Mouse (Mus musculus): ENCODE results near the gene Grm4. TPM values are rescaled to one million over a fixed set of nuclear protein-coding genes. Genes with fewer than 3 reads are reported as not detected.

The Grm4 gene
- total and polyA plus RNA-seq, 3 experiments, result not detected

DNA sequence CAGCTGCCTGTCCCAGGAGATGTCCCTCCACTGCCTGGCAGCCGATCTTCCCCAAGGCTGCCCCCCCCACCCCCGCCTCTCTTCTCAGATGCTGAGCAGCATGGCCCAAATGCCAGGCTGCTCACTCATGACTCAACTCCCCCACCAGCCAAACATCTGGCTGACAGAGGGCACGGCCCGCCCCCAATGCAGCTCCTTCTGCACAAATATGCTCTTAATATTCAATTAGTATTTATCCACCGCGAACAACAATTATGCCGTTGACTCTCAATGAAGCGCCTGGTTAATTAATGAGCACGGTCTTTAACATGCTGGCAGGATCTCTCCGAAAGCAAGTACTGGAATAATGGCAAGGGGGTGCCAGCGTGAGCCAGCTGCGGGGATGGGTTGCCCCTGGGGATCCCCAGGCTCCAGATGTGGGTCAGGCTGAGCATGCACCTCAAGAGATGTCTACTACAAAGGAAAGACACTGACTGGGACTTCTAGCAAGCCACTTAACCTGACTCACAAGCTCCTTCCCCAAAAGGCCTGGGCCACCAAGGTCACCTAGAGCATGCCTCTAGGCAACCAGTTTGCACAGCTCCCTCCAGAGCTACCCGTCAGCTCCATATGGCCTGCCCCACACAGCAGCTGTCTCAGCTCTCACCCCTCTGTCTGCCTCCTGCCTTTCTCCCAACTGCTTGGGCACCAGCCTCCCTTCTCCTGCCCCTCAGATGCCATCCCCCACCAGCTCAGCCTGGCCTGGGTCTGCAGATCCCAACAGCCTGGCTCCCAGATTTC lies 131.8 kb downstream of the Grm4 start:
- dilution Hi-C loops (cut with MboI; ENCODE audit: extremely low pct_ligation_motif_present, extremely low pct_unique_long_range_greater_than_20kb, low sequenced_read_pairs), result no loop called here
- H3K9me3 ChIP-seq (replicated peaks; ENCODE audit: low read length), result peaks cover 28% of the 10 kb centered on the region
- no peak overlapping the region for H3K4me3 ChIP-seq (replicated peaks in 1 of 3; ENCODE audit: low read depth in 2 of 3, low read length in 2 of 3, poor library complexity in 1 of 3)
- no peaks in the 10 kb centered on the region for H3K4me1 ChIP-seq (ENCODE audit: control insufficient read depth in 1 of 2, insufficient read depth in 2 of 2)
- H3K27ac ChIP-seq (ENCODE audit: insufficient read depth, low read depth), result no peak overlapping the region
- TF ChIP-seq RAD21 (IDR thresholded peaks at IDR 0.05; ENCODE audit: low read depth, low read length), result no peak
- no peak for TF ChIP-seq MAX (IDR thresholded peaks at IDR 0.05; ENCODE audit: low read length)
- TF ChIP-seq SMC3 (IDR thresholded peaks at IDR 0.05; ENCODE audit: low read depth, low read length), result no peak
- TF ChIP-seq USF1 (IDR thresholded peaks at IDR 0.05; ENCODE audit: low read depth, low read length), result no peak
- TF ChIP-seq GABPA (IDR thresholded peaks at IDR 0.05; ENCODE audit: insufficient replicate concordance, low read depth, low read length), result no peak
- TF ChIP-seq NRF1 (IDR thresholded peaks at IDR 0.05; ENCODE audit: low read depth, low read length), result no peak
- TF ChIP-seq POLR2A (IDR thresholded peaks at IDR 0.05; ENCODE audit: low read depth, low read length), result no peak
- TF ChIP-seq CHD1 (IDR thresholded peaks at IDR 0.05; ENCODE audit: low read depth, low read length), result no peak
- TF ChIP-seq POLR2AphosphoS2 (IDR thresholded peaks at IDR 0.05; ENCODE audit: low read depth, low read length), result no peak
- TF ChIP-seq CTCF (conservative IDR thresholded peaks at IDR 0.05 in 1 of 2, IDR thresholded peaks at IDR 0.05 in 1 of 2; ENCODE audit: low read depth in 2 of 2, low read length in 2 of 2), result no peak
- no peak for TF ChIP-seq USF2 (conservative IDR thresholded peaks at IDR 0.05; ENCODE audit: low read depth, low read length)
- TF ChIP-seq EP300 (IDR thresholded peaks at IDR 0.05; ENCODE audit: low read length), result no peak
- no peak for TF ChIP-seq CHD2 (IDR thresholded peaks at IDR 0.05; ENCODE audit: low read length)
- no peak for TF ChIP-seq ETS1 (conservative IDR thresholded peaks at IDR 0.05; ENCODE audit: low read depth, low read length)
- no peak for TF ChIP-seq TCF12 (IDR thresholded peaks at IDR 0.05; ENCODE audit: low read depth, low read length)
- TF ChIP-seq ZKSCAN1 (IDR thresholded peaks at IDR 0.05; ENCODE audit: borderline replicate concordance, low read depth, low read length), result no peak
- no peak for TF ChIP-seq MEF2A (IDR thresholded peaks at IDR 0.05; ENCODE audit: borderline replicate concordance, low read depth, low read length)
- no peak for DNase-seq (ENCODE audit: extremely low read depth)
- in situ Hi-C loops (cut with MboI; ENCODE audit: low pct_ligation_motif_present, low pct_unique_long_range_greater_than_20kb, low sequenced_read_pairs), result no loop called here
- no peaks in the 10 kb centered on the region for H3K79me2 ChIP-seq (replicated peaks; ENCODE audit: control insufficient read depth, extremely low read depth, insufficient read depth, poor library complexity, severe bottlenecking)
- H3K9ac ChIP-seq (ENCODE audit: insufficient read depth, low read depth), result no peak overlapping the region
- H3K4me2 ChIP-seq (ENCODE audit: insufficient read depth, low read depth, poor library complexity, severe bottlenecking), result no peak overlapping the region
- peaks cover 23% of the 10 kb centered on the region for H3K27me3 ChIP-seq (replicated peaks)
- no peaks in the 10 kb centered on the region for H3K36me3 ChIP-seq (replicated peaks in 1 of 2; ENCODE audit: control insufficient read depth in 1 of 2, insufficient read depth in 1 of 2, low read length in 1 of 2)

DNA sequence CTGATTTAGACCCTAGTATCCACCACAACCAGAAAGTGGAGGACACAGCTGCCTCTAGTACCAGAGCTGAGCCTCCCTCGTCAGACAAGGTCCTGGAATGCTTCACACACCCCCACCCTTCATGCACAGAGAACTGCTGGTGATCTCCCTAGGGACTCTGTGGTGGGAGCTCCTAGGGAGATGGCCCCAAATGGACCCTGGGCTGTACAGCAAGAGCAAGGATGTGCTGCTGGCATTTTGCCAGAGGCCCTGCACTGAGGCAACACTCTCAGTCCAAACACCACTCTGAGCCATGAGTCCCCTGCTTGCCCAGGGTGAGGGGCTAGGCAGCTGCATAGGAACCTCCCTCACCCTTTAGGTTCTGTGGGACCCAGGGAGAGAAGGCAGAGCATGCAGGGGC lies 134.8 kb downstream of the Grm4 start:
- H3K4me2 ChIP-seq (ENCODE audit: insufficient read depth, low read depth, poor library complexity, severe bottlenecking), result no peak overlapping the region
- H3K36me3 ChIP-seq (replicated peaks in 1 of 2; ENCODE audit: control insufficient read depth in 1 of 2, insufficient read depth in 1 of 2, low read length in 1 of 2), result no peaks in the 10 kb centered on the region
- no peaks in the 10 kb centered on the region for H3K4me1 ChIP-seq (ENCODE audit: control insufficient read depth in 1 of 2, insufficient read depth in 2 of 2)
- H3K79me2 ChIP-seq (replicated peaks; ENCODE audit: control insufficient read depth, extremely low read depth, insufficient read depth, poor library complexity, severe bottlenecking), result no peaks in the 10 kb centered on the region
- peaks cover 32% of the 10 kb centered on the region for H3K9me3 ChIP-seq (replicated peaks; ENCODE audit: low read length)
- no peak for DNase-seq (ENCODE audit: extremely low read depth)
- no peak overlapping the region for H3K27ac ChIP-seq (ENCODE audit: insufficient read depth, low read depth)
- no peak overlapping the region for H3K4me3 ChIP-seq (replicated peaks in 1 of 3; ENCODE audit: low read depth in 2 of 3, low read length in 2 of 3, poor library complexity in 1 of 3)
- H3K9ac ChIP-seq (ENCODE audit: insufficient read depth, low read depth), result no peak overlapping the region
- dilution Hi-C loops (cut with MboI; ENCODE audit: extremely low pct_ligation_motif_present, extremely low pct_unique_long_range_greater_than_20kb, low sequenced_read_pairs), result no loop called here
- in situ Hi-C loops (cut with MboI; ENCODE audit: low pct_ligation_motif_present, low pct_unique_long_range_greater_than_20kb, low sequenced_read_pairs), result no loop called here
- H3K27me3 ChIP-seq (replicated peaks), result peaks cover 25% of the 10 kb centered on the region
- TF ChIP-seq RCOR1 (conservative IDR thresholded peaks at IDR 0.05; ENCODE audit: low read depth, low read length) (no peak), PAX5 (IDR thresholded peaks at IDR 0.05; ENCODE audit: low read length) (no peak), ELF1 (IDR thresholded peaks at IDR 0.05; ENCODE audit: low read depth, low read length) (no peak), EP300 (IDR thresholded peaks at IDR 0.05; ENCODE audit: low read length) (no peak), TCF12 (IDR thresholded peaks at IDR 0.05; ENCODE audit: low read depth, low read length) (no peak), UBTF (IDR thresholded peaks at IDR 0.05; ENCODE audit: low read depth, low read length) (no peak), E2F4 (IDR thresholded peaks at IDR 0.05; ENCODE audit: insufficient replicate concordance, low read depth, low read length) (no peak), SIN3A (IDR thresholded peaks at IDR 0.05; ENCODE audit: low read length) (no peak), JUN (IDR thresholded peaks at IDR 0.05; ENCODE audit: insufficient read depth, low read depth, low read length) (no peak), MEF2A (IDR thresholded peaks at IDR 0.05; ENCODE audit: borderline replicate concordance, low read depth, low read length) (no peak)

Data from CH12.LX (cell line).